Mouse (Mus musculus) thymus, postnatal 36 days (tissue): ENCODE results near the gene Bnip1.

Source experiments
- DNase-seq, 2 experiments: peaks; one replicate each; pipeline ENCODE4 v3.0.0; 2022; ENCODE audit warnings: mixed read lengths in 2 of 2

Gene Bnip1

DNA sequence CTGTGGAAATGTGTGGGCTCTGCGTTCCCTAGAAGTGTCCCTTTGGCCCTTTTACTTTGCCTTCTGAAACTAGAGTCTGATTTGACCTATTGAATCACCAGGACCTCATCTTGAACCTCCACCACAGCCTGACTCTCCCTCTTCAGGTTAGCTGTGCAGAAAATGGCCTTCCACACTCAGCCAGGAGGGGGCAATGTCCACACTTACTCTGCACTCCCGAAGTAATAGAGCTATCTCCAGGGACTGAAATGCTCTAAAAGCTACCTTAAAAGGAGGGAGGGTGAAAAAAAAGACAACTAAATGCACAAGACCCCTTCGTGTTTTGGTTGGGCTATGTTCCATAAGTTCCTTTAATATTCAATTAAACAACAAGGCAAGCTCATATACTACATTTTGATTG is 13.9 kb downstream of the Bnip1 start:
- DNase-seq: peak; percentile 37 to 38

- DNase-seq: no peak
These were observed 14.5 kb downstream of the Bnip1 start for GRCm38 (mm10) chr17:26795386-26795785.

GRCm38 (mm10) chr17:26797379-26798128 is 16.7 kb downstream of the Bnip1 start:
- no peak for DNase-seq

- no peak for DNase-seq
These were observed 22.0 kb downstream of the Bnip1 start for GRCm38 (mm10) chr17:26802886-26803285.

DNA sequence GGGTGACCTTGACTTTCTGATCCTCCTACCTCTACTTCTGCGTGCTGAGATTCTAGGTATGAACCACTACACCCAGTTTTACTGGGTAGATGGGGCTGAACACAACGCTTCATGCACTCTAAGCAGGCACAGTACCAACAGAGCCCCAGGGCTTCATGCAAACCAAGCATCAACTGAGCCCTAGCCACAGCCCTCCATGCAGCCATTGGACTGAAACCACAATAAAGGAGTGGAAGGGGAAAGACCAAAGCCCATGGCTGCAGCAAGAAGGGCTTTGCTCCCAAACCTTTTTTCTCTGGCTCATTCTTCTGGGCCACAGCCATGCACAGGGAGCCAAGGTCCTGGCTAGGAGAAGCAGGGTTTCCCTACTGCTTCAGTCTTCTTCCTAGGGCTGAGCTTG is 31.7 kb downstream of the Bnip1 start:
- DNase-seq: no peak

GRCm38 (mm10) chr17:26813497-26813896 is 32.6 kb downstream of the Bnip1 start:
- no peak for DNase-seq

- DNase-seq: no peak
These were observed 35.9 kb downstream of the Bnip1 start for GRCm38 (mm10) chr17:26816810-26817209.

DNA sequence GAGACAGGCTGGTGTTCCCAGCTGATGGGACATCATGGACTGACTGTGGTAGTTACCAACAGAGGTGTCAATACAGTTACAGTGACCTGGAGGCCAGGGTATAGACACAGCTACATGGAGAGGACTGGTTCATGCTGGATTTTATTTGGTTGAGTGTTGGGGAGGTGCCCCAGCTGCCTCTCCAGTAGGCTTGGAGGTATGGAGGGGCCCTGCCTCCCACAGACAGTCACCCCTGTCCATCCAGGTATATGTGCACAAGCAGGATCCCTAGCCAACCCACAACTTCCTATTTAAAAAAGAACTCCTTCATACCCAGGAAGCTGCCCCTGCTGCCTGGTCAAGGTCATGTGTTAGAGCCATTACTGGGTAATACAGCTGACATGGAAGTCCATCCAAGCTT is 36.9 kb downstream of the Bnip1 start:
- no peak for DNase-seq

DNA sequence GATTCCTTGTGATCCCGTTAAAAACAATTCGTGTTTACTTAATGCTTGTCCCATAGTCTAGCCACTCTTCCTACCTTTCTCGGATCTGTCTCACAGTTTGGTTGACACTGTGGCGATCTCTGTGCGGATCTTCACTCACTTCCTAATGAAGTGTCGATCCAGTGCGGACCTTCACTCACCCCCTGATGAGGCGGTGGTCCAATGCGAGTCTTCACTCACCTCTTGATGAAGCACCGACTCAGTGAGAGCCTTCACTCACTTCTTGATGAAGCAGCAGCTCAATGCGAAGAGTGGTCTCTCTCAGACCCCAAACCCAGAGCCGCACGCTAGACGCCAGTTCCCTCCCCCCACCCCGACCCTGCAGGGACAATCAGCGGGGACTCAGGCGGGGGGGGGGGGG is 45.3 kb downstream of the Bnip1 start:
- no peak for DNase-seq

- no peak for DNase-seq
These were observed 52.9 kb downstream of the Bnip1 start for GRCm38 (mm10) chr17:26833806-26834205.

GRCm38 (mm10) chr17:26834302-26834965 is 53.6 kb downstream of the Bnip1 start:
- DNase-seq: no peak

DNA sequence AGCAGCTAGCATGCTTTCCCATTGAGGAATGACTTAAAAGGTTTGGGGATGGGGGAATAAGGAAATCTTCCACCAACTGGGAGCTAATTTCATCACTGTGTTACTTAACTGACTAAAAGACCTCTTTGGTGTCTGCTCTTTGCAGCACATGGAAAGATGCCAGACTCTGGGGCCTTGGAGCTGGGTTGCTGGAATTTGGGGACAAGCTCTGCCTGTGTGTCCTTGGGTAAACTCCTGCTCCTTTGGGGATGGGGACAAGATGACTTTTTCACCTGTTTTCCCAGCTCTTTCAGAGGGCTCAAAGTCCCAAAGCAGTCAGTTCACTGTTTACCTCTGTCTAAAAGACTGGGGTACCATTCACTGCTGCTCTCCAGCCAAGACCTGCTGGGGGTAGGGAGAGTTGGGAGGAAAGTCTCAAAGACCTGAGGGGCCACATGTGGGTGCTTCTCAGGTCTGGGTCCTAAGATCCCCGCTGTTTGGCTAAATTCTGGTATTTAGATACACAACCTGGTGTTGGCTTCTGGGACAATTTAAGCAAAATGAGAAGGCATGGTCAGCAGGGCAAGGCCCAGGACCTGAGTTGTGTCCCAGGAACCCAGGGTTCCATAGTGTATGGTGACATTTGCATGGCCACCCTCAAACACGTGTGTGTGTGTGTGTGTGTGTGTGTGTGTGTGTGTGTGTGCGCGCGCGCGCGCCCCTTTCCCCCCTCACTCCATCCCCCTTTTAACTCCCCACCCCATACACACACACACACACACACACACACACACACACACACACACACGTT is 54.3 kb downstream of the Bnip1 start:
- no peak for DNase-seq

DNA sequence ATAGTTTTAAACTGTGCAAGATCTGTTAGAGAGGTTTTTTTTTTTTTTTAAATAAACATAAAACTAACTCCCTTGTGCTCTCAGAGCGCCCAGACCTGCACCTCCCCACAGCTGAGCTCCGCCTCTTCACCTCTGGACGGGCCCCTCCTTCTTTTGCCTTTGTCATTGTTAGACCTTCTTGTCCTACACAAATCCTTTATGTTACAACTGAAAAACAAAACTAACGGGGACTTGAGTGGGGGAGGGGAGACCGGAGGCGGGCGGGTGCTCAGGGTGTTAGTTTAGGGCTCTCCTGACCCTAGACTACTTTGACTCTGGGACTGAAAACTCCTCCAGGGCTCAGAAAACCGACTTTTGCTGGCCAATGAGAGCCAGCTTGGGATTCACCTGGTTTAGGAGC is 55.1 kb downstream of the Bnip1 start:
- DNase-seq: no peak

GRCm38 (mm10) chr17:26836377-26836776 is 55.5 kb downstream of the Bnip1 start:
- DNase-seq: no peak

DNA sequence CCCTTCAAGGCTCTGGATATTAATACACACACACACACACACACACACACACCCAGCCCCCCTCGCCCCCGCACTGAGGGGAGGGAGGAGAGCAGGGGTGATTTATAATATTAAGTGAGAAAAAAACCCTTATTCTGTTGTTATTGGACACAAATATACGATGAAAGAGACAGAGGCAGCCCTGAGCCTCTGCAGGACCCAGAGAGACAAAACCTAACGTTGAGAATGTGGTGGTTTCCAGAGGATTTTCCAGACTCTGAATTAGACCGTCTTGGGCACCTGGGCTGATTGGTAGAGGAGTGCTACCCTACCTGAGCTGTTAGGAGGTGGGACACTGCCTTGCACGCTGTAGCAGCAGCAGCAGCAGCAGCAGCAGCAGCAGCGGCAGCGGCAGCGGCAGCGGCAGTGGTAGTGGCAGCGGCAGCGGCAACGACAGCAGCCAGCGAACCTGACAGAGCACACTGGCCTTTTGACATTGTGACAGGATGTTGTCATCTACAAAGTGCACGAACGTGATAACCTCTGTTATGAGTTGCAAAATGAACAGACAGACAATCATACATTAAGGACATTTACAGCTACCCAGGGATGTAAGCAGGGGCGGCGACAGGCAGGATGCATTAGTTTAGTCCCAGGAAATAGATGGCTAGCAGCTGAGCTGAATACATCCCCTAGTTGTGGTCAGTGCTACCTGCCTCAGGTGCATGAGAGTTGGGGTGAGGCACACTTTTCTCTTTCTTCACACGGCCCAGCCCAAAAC is 56.1 kb downstream of the Bnip1 start:
- no peak for DNase-seq

DNA sequence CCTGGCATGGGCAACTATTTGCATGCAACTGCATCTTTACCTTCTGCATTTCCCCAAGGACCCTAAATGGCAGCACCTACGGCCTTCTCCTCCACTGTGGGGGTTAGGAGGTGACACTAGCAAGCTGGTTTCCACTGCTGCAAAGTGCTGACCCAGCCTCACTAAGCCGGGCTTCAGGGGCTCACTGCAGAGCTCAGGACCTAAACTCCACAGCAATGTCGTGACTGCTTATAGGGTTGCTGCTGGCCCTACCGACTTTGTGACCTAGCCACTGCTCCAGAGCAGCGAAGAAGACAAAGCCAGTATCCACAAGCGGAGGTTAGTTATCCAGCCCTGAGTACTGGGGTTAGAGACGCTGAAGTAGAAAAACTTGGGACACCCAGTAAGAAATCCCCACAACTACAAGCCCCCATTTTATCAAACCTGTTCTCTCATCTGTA is 56.7 kb downstream of the Bnip1 start:
- DNase-seq: no peak

GRCm38 (mm10) chr17:26838191-26838910 is 57.5 kb downstream of the Bnip1 start:
- DNase-seq: no peak

DNA sequence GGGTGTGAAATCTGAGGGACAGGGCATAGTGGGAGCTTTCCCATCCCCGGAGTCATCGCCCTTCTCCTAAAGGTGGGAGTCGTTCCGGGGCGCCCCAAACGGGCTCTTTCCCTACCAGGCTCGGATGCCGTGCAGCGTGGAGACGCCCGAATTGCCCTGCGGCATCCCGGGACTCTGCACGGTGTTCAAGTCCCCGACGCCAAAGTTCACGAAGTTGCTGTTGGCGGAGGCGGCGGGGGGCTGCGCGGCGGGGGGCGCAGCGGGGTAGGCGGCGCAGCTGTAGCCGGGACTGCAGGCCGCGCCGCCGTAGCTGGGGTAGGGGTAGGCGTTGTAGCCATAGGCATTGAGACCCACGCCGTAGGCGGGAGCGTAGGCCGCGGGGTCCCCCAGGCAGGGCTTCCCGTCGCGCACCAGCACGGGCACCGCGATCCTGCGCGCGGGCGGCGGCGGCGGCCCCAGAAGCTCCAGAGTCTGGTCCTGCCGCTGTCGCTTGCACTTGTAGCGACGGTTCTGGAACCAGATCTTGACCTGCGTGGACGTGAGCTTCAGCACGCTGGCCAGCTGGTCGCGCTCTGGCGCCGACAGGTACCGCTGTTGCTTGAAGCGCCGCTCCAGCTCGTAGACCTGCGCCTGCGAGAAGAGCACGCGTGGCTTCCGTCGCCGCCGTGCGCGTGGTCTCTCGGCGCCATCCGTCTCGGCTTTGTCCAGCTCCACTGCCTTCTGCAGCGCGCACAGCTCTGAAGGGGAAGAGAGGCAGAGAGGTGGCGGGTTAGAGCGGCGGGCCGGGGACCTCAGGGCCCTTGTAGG is 58.2 kb downstream of the Bnip1 start:
- no peak for DNase-seq

GRCm38 (mm10) chr17:26839718-26840438 is 59.0 kb downstream of the Bnip1 start:
- DNase-seq: no peak

DNA sequence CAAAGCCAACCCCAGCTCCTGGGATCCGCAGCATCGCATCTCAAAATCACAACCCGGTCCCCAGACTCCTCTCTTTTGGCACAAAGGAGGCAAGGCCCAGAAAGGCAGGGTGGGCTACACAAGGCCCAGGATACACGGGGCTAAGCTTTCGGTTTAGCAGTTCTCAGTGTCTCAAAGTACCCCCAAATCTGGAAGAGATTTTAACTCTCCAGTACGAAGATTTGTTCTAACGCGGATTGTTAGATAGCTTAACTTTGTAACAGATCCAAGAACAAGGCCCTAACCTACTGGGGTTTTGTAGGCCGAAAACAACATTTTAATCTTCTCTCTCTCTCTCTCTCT is 59.5 kb downstream of the Bnip1 start:
- DNase-seq: no peak
